Mouse (Mus musculus) frontal cortex, postnatal 14 days (tissue): ENCODE results near the gene Ccdc74a.

Source experiments
- DNase-seq, 2 experiments: peaks; one replicate each; pipeline ENCODE4 v3.0.0; 2022; ENCODE audit warnings: low spot score in 2 of 2

The Ccdc74a gene

GRCm38 (mm10) chr16:17641301-17641700 lies 5.0 kb upstream of the Ccdc74a start:
- no peak for DNase-seq

DNA sequence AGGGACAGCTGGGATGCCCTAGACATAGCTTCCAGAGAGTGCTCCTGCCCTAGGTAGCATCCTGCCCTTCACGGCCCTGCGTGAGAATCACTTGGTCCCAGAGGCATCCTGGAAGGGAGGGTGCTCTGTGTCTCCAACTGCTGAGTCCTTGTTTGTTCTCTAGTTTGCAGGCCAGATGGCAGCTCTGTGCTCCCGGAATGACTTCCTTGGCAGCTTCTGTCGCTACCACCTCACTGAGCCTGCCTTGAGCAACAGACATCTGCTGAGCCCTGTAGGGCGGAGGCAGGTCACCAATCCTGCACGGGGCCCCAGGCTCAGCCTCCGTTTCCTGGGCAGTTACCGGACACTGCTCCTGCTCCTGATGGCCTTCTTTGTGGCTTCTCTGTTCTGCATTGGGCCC lies 4.0 kb upstream of the Ccdc74a start:
- DNase-seq, result no peak

DNA sequence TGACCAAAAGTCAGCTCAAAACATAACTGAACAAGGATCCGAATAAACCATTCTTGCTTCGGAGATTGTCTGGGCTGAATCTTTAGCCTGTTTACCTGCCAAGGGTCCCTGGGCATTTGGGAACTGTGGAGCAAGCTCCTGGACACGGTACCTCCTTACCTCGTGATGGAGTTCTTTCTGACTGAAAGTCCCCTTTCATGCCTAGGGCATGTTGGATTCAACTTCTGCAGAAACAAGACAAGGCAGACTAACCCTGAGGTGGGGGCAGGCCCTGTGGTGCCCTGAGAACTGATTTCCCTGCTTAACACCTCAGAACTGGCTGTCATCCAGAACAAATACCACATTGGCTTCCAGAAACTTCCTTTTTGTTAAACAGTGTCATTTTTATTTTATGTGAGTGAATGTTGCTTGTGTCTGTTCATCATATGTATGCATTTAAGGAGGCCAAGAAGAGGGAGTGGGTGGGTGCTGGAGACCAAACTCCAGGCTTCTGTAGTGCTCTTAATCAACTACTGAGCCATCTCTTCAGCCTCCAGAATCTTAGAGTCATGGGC lies 2.8 kb upstream of the Ccdc74a start:
- no peak for DNase-seq

DNA sequence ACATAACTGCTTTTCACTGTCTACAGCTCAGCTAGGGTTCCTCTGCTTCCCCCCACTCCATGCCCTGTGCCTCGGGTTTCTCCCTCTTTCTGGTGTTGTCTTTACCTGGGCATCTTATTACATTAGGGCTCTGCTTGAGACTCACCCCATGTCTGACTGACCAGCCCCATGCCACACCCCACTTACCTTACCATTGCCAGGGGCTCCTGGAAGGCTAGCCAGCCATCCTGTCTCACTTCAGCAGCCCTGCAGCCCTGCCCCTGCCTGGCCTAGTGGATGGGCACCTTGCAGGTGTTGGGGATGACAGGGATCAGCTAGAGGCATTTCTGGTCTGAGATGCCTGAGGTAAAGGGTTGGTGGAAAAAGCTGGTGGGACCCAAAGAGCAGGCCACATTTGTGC lies 886 bp downstream of the Ccdc74a start:
- no peak for DNase-seq

DNA sequence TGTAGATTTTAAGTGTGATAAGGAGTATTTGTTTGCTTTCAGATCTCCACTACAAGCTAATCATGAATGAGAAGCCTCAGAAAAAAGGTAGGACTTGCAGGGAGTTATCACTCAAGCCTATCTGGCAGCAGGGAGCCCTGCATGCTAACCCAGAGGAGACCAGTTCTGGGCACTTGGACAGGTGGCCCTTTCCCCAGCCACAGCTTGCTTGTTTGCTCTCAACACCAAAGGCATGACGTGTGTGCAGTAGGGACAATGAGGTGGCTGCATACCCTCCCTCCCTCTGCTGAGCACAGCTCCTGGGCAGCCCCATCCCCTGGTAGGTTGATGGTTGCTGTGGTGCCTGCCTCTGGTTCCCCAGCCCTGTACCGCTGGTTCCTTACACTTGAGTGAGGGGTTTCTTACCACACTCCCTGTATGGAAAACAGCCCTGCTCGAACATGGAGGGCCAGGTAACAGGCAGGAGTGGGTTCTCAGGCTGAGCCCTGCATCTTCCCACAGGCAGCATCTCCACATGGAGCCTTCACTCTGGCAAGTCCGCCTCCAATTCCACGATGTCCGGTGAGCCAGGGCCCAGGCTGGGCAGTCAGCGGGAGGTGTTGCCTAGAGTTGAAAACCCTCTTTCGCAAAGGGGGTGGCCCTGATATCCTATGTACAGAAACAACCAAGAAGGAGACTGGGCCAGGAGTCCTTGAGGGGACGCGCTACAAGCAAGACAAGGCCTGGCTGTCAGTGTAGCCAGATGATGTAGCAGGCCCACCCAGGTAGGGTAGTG lies 1.5 kb downstream of the Ccdc74a start:
- no peak for DNase-seq

DNA sequence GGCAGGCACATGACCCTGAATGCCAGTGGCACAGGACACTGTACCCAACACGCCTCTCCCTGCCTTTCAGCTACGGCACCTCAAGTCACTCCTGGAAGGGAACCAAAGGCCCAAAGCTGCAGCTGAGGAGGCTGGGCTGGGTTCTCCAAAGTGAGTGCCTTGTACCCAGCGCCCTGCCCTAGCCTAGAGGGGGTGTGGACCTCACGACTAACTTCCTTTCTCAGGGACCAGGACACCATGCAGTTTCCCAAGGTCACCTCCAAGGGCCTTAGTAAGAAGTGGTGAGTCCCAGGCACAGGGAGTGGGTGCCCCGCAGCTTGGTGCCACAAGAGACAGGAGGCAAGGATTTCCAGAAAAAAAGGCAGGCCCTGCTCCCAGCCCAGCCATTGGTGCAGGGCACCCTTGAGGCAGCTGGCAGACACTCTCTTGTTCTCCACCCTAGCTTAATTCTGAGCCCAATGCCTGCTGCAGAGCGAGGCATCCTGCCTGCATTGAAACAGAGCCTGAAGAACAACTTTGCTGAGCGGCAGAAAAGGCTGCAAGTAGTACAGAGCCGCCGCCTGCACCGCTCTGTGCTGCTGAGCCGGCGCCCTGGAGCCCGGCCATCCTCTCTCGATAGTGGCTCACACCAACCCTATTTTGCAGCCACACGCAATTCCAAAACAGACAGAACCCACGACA lies 3.8 kb downstream of the Ccdc74a start:
- DNase-seq, result no peak

DNA sequence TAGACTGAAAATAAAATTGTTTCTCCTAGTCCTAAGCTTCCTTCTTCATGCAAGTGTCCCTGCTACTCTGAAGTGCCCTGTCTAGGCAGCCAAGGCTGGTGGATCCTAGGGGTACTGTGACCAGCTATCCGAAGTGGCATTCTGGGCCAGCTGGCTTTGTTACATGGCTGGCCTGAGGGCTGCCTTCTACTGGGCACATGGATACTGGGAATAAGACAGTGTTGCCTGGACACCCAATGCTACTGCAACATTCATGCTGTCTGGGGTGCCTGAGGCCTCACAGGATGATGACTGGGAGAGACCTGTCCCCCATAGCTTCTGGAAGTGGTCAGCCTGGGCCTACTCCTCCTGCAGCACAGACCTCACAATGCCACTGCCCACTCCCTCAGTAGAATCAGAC lies 4.4 kb downstream of the Ccdc74a start:
- no peak for DNase-seq

DNA sequence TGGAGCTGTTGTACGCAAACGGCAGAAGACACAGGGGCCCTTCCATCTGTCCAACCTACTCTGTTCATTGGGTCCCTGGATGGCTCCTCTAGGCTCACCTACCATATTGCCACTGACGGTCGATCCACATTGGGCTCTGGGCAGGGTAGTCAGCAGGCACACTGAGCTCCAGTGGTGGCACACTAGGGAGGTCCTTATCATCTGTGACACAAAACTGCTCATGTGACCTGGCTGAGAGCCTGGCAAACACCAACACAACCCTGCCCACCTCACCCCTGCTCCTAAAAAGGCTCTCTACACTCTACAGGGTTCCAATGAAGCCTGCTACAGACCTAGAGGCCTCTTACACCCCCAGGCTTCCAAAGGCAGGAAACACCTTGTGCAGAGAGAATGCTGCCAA lies 6.3 kb downstream of the Ccdc74a start:
- no peak for DNase-seq

- DNase-seq, result no peak
Observed at GRCm38 (mm10) chr16:17653601-17654000, 7.3 kb downstream of the Ccdc74a start.

GRCm38 (mm10) chr16:17654188-17654795 lies 8.0 kb downstream of the Ccdc74a start:
- no peak for DNase-seq

DNA sequence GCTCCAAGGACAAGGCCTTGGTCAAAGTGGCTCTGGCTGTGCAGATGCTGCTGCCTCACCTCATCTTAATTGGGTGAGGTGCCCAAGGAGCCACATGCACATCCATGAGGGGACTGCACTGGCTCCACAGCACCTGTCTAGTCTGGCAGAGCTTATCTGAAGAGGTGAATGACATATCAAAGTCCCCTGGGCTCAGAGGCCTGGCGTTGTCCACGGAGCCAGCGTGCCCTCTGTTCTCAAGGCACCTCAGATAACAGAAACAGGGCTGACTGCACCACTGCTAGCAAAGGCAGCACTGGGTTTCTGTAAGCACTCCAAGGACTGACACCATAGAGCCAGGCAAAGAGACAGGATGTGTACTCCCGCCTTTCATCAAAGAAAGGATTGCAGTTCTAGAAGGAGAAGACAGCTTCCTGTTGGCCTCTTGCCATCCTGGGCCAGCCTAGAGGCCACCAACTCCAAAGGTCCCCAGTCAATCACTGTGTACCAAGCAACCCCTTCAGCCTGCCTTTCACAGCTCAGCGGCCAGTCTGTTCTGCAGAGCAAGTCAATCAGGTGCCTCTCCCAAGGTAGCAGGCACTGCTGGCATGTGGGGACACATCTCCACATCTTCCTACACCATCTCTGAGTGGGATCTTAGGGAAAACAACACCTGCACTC lies 10.1 kb downstream of the Ccdc74a start:
- DNase-seq, result no peak

DNA sequence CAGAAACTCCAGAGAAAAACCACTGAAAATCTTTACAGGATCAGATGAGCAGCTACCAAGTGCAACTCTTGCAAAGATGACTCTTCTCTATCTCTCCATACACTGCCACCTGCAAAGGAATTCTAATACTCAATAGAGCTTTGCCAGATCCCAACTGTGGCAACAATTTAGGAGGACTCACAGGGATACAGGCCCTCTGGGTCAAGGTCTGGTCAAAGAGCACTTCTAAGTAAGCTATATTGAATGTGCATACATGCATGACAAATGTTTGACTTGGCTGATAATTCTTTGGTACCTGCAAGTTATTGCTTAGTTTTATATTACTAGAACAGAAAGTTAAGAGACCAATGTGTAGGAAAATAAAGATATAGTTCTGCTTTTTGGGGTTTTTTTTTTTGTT lies 19.3 kb downstream of the Ccdc74a start:
- no peak for DNase-seq

DNA sequence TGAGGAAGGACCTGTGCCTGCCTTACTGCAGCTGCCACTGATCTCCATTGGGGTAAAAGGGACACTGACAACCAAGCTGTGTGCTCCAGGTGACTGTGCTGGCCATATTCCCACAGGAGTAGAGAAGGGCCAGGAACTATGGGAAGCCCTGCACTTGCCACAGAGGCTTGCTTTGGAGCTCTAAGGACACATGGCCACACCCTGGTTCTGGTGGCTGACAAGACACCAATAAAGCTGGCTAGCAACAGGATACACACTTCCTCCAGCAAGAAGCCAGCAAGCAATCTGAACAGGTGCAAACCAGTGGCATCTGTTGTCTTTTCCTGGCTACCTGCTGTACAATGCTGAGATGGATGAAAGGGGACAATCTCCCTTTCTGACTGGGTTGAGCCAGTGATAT lies 23.6 kb downstream of the Ccdc74a start:
- DNase-seq, result no peak

- DNase-seq, result no peak
Observed at GRCm38 (mm10) chr16:17694860-17695259, 48.6 kb downstream of the Ccdc74a start.
